Mouse (Mus musculus) CD4-positive, CD25-positive, alpha-beta regulatory T cell, adult 2 months (primary cell): Measurements from ENCODE around the gene Krt5.
"Not testable (repeated sequence)": the region's sequence is repeated elsewhere in the genome, so short reads cannot be mapped to it uniquely, and the experiment has no call there.

Experiments
- DNase-seq: peaks from one replicate; pipeline ENCODE4 v3.0.0-alpha.2; 2012; ENCODE audit warnings: low read depth, low spot score

Krt5 gene

GRCm38 (mm10) chr15:101712720-101713119 lies at the start of gene Krt5:
TSS of gene Krt5 (minus strand) at chr15:101712898.
- no peak for DNase-seq

DNA sequence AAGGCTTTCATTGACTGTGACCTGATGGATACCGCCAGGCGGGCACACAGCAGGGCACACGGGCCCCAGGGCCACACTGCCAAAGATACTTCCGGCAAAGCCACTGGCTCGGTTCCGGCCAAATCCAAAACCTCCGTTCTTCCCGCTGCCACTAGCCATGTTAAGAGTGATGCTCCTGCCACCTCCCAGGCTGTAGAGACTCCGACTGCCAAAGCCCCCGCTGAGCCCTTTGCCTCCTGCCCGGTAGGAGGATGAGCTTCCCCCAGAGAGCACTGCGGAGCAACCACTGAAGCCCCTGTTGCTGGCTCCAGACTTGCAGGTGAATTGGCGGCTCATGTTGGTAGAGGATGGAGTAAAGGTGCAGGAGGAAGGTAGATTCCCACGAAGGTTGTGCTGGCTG lies 30.0 kb upstream of the Krt5 start, which contains the start of gene Krt71:
Gene Krt71 (minus strand): TSS at position 399 of the 400 bp plus-strand sequence.
- no peak for DNase-seq

GRCm38 (mm10) chr15:101737786-101738185 lies 25.1 kb upstream of the Krt5 start:
- no peak for DNase-seq

DNA sequence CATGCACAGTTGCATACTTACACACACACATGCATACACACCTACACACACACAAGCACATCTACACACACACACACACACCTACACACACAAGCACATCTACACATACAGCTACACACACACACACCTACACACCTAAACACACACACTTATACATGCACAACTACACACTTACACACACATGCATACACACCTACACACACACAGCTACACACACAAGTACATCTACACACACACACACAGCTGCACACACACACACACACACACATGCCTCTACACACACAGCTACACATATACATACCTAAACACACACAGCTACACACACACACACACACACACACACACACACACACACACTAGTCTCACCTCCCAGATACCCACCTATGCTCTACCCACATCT lies 18.0 kb upstream of the Krt5 start:
- no peak for DNase-seq

DNA sequence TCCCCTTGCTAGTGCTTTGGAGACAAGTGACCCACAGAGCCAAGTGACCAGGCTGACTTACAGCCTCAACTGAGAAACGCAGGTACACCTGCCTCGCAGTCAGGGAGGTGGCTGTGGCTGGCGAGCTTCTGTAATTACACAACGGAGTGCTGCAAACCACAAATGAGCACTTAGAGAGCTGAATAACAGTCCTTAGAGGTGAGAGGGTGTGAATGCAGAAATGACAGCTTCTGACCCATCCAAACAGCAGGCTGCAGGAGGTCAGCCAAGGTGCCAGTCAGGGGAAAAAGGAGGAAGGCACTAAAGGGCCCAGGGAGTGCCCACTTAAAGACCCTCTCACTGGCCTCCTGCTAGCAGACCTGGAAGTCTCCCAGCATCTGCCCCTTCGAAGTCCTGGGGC lies 12.0 kb upstream of the Krt5 start:
- DNase-seq = no peak

GRCm38 (mm10) chr15:101715831-101716230 lies 3.1 kb upstream of the Krt5 start:
- no peak for DNase-seq

GRCm38 (mm10) chr15:101714356-101714755 lies 1.7 kb upstream of the Krt5 start:
- DNase-seq = no peak

DNA sequence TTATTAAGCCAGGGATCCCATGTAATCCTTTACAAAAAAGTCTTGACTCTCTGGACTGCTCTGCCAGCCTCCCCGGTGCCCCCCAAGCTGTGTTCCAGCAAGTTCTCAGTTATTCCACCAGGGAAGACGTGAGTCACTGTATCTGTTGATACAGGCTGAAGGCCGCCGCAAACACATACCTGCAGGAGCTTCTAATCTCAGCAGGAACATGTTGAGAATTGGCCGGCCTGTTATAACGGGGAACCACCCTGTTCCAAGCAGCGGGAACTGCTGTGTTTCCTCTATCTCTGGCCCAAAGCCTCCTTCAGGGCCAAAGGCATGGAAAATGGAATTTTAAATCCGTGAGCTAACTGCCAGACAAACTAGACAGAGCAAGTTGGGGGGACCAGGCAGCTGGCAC lies 1.0 kb upstream of the Krt5 start:
- DNase-seq = no peak

DNA sequence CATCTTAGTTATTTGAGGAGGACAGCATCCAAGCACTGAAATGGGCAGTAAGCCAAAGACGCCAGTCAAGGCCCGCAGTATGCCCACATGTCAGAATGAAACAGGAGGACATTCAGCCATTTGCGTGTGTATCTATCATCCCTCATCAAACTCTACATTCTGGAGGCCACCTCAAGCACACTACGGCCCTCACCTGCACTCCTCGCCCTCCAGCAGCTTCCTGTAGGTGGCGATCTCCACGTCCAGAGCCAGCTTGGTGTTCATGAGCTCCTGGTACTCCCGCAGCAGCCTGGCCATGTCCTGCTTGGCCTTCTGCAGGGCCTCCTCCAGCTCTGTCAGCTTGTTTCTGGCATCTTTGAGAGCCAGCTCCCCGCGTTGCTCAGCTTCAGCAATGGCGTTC lies 4.0 kb downstream of the Krt5 start:
- no peak for DNase-seq

DNA sequence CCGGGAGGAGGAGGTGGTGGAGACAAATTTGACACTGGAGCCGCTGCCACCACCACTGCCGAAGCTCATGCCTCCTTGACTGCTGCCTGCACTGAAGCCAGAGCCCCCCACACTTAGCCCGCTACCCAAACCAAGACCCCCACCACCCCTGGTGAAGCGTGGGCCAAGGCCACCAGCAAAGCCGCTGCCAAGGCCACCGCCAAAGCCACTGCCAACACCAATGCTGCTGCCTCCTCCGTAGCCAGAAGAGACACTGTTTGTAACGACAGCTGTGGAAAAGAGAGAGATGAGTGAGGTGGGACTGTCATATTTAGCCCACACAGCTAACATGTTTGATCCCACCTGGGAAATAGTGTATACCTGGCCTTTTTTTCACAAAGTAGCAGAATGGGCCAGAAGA lies 5.2 kb downstream of the Krt5 start:
- DNase-seq = no peak

- no peak for DNase-seq
These were observed 8.6 kb downstream of the Krt5 start for GRCm38 (mm10) chr15:101704066-101704465.

DNA sequence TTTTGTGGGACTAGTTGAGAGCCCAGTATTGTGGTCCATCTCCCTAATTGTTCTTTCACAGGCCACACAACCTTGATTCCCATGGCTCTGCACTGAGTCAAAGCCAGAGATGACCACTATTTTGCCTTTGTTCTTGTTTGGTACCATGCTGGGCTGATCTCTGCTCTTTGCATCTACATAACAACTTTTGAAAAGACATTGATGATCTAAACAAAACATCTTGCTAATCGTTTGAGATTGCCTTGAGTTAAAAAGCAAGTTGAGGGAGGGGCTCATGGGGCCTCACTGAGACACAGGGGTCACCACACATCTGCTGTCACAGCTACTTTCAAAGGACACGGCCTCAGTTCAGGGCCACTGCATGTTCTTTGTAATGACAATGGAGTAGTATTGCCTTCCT lies 10.3 kb downstream of the Krt5 start:
- DNase-seq = no peak

GRCm38 (mm10) chr15:101699866-101700265 lies 12.8 kb downstream of the Krt5 start:
- DNase-seq = no peak

- DNase-seq = no peak
These were observed 13.5 kb downstream of the Krt5 start for GRCm38 (mm10) chr15:101699192-101699591.

- no peak for DNase-seq
These were observed 15.1 kb downstream of the Krt5 start for GRCm38 (mm10) chr15:101697326-101698188.

- DNase-seq = no peak
These were observed 18.5 kb downstream of the Krt5 start, which contains the start of gene Krt6a for GRCm38 (mm10) chr15:101694207-101694606. TSS of gene Krt6a (minus strand) at chr15:101694307.

- DNase-seq = not testable (repeated sequence)
These were observed 22.2 kb downstream of the Krt5 start for GRCm38 (mm10) chr15:101690460-101690859.

DNA sequence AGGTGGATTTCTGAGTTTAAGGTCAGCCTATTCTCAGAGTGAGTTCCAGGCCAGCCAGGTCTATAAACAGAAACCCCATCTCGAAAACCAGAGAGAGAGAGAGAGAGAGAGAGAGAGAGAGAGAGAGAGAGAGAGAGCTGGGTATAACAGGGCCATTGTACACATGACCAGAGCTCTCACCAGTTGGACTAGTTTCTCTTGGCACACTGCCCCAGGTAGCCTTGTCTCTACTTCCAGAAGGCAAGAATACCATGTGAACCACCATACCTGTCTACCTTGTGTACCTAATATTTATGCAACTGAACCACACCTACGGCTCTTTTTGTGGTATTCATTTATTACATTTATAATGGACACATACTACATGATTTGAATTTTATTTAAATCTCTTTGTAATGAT lies 24.5 kb downstream of the Krt5 start:
- no peak for DNase-seq

GRCm38 (mm10) chr15:101680187-101680586 lies 32.5 kb downstream of the Krt5 start, which contains the start of gene Krt6b:
TSS of gene Krt6b (minus strand) at chr15:101680287.
- DNase-seq = no peak

- no peak for DNase-seq
These were observed 36.7 kb downstream of the Krt5 start for GRCm38 (mm10) chr15:101675978-101676377.
